ENCODE assay signal across 23 mouse cellular contexts in the genomic region with DNA sequence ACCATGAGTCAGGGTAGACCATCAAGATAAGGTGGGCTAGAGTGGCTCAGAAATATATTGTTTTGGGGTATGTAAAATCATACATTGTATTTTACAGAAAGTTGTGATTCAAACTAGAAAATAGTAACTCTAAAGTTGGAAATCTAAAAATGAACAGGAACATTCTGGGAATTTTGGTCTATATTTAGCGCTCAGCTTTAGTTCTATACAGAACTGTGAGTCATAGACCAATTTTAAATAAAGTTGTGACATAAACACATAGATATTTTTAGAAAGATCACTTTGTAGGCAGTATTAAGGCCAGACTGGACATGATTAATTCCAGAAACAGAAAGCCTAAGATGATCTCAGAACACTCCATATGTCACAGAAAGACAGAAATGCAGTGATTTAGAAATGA.
"Had no signal": no experiment of that assay in that cellular context is flagged by ENCODE, and none has a peak within 500 bp of the region (broad histone marks: within the 10 kb centered on the region; RNA-seq: fewer than 3 reads in every experiment).

No protein-coding gene starts in this region.

- H3K27me3 ChIP-seq: limb, embryonic 13.5 days; liver, embryonic 12.5 days; liver, embryonic 15.5 days; lung, embryonic 15.5 days; midbrain, embryonic 12.5 days; midbrain, embryonic 15.5 days; neural tube, embryonic 12.5 days; neural tube, embryonic 15.5 days; stomach, embryonic 15.5 days had no signal

- H3K9ac ChIP-seq: limb, embryonic 13.5 days; liver, embryonic 12.5 days; liver, embryonic 15.5 days; lung, embryonic 15.5 days; midbrain, embryonic 12.5 days; midbrain, embryonic 15.5 days; neural tube, embryonic 12.5 days; neural tube, embryonic 15.5 days; stomach, embryonic 15.5 days had no signal

- H3K4me3 ChIP-seq: limb, embryonic 10.5 days; limb, embryonic 13.5 days; liver, embryonic 12.5 days; liver, embryonic 15.5 days; lung, embryonic 15.5 days; midbrain, embryonic 12.5 days; midbrain, embryonic 15.5 days; neural tube, embryonic 12.5 days; neural tube, embryonic 15.5 days; stomach, embryonic 15.5 days had no signal

- H3K36me3 ChIP-seq: limb, embryonic 10.5 days; limb, embryonic 13.5 days; liver, embryonic 12.5 days; liver, embryonic 15.5 days; lung, embryonic 15.5 days; midbrain, embryonic 12.5 days; midbrain, embryonic 15.5 days; neural tube, embryonic 12.5 days; neural tube, embryonic 15.5 days; stomach, embryonic 15.5 days had no signal

- H3K27ac ChIP-seq: limb, embryonic 10.5 days; limb, embryonic 13.5 days; liver, embryonic 12.5 days; liver, embryonic 15.5 days; lung, embryonic 15.5 days; macrophage; midbrain, embryonic 12.5 days; midbrain, embryonic 15.5 days; neural tube, embryonic 12.5 days; neural tube, embryonic 15.5 days; stomach, embryonic 15.5 days had no signal

- DNase-seq: kidney, adult 18-20 months; kidney, adult 9 months; kidney, postnatal 14 days; kidney, postnatal 4 days; liver; lung, adult 18-20 months; lung, postnatal 14 days; right cerebral cortex, adult 18-20 months; right cerebral cortex, postnatal 14 days; right cerebral cortex, postnatal 4 days; thymus, adult 18-20 months; thymus, postnatal 36 days had no signal

- H3K4me1 ChIP-seq: limb, embryonic 10.5 days; limb, embryonic 13.5 days; liver, embryonic 12.5 days; liver, embryonic 15.5 days; lung, embryonic 15.5 days; midbrain, embryonic 12.5 days; midbrain, embryonic 15.5 days; neural tube, embryonic 12.5 days; neural tube, embryonic 15.5 days; stomach, embryonic 15.5 days had no signal
